Mouse (Mus musculus): ENCODE measurements around the gene Rab32. TPM values are rescaled to one million over a fixed set of nuclear protein-coding genes. Genes with fewer than 3 reads are reported as not detected.

The Rab32 gene
- polyA plus RNA-seq, 1 experiment from 2014 or later: 22.4 TPM

Other genes starting within 250 kb of the Rab32 start
- gene Adgb, start 85.9 kb downstream of the Rab32 start, polyA plus RNA-seq (2015; fragmentation: Nextera tagmentation; extraction: Ambion mirVana): 0.43 and 0.47 TPM in 2 replicates
- gene Gm10944, start 123.1 kb upstream of the Rab32 start, polyA plus RNA-seq (2015; fragmentation: Nextera tagmentation; extraction: Ambion mirVana): not detected in 2 replicates